Mouse (Mus musculus): Measurements from ENCODE around the gene Idh3a.

- no peak for TF ChIP-seq CTCF (IDR thresholded peaks at IDR 0.05; ENCODE audit: control insufficient read depth, insufficient read depth, insufficient replicate concordance, low read depth, low read length)
- TF ChIP-seq POLR2A (IDR thresholded peaks at IDR 0.05; ENCODE audit: control insufficient read depth, low read depth, low read length), result no peak
These were observed 18.1 kb downstream of the Idh3a start for GRCm38 (mm10) chr9:54604131-54604654.

All from testis, adult 2 months (tissue).